Mouse (Mus musculus) adrenal gland, postnatal 25 days (tissue): ENCODE measurements around the gene Sap25. TPM values are rescaled to one million over a fixed set of nuclear protein-coding genes. Genes with fewer than 3 reads are reported as not detected.
A peak's percentile ranks its signal among the peaks of the same experiment; 100 is the strongest.
"Not testable (repeated sequence)": the region's sequence is repeated elsewhere in the genome, so short reads cannot be mapped to it uniquely, and the experiment has no call there.

ENCODE experiments used
- DNase-seq: peaks from one replicate; pipeline ENCODE4 v3.0.0; 2021; ENCODE audit warnings: mixed read lengths
- long read RNA-seq: library from polyadenylated mRNA; stranded (forward); transcript quantifications from one replicate; pipeline ENCODE4 v2.0.0, GENCODE M21; 2021
- total RNA-seq: library from RNA; stranded (reverse); gene quantifications from 2 replicates; pipeline ENCODE4 v1.2.3, GENCODE M21; 2021

Gene Sap25
- total RNA-seq, result 10.0 and 14.0 TPM in 2 replicates
- long read RNA-seq, partial matches to known transcripts, result 0 of 4 reads
- long read RNA-seq, other reads (novel, unspliced or antisense), result 0 of 4 reads

DNA sequence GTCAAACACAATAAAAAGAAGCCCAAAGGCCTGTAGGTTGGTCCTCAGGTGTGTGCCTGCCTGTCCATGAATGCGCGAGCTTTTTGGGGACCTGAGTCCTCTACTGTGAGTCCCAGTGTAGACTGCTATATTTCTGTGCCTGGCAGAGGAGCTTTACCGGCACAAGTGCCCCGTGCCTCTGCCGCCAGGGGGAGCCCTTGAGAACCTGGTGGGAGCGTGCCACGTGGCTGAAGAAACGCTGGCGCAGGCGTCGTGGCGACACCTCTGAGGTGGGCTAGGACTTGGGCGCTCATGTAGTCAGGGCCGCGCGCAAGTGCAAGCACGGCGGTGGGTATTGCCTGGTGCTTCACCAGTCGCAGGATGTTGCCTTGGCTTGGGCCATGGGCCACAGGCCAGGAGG, at the start of gene Sap25:
Gene Sap25, plus strand, starts transcription at position 281 of the 400 bp plus-strand sequence.
- peak; percentile 56 for DNase-seq

DNA sequence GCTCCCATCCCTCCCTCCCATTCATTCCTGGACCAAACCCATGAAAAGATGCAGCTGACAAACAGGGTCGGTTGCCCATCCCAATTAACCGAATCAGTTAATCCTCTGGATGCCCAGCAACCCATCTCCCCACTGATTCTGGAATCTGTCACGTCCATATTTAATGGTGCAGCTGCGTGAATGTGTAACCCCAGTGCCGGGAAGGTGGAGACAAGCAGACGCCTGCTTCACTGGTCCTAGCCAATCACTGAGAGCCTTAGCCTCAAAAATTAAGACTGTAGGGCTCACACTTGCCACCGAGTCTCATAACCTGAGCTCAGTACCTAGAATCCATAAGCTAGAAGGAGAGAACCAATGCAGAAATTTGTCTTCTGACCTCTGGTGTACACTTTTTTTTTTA, 45.2 kb upstream of the Sap25 start:
- no peak for DNase-seq

DNA sequence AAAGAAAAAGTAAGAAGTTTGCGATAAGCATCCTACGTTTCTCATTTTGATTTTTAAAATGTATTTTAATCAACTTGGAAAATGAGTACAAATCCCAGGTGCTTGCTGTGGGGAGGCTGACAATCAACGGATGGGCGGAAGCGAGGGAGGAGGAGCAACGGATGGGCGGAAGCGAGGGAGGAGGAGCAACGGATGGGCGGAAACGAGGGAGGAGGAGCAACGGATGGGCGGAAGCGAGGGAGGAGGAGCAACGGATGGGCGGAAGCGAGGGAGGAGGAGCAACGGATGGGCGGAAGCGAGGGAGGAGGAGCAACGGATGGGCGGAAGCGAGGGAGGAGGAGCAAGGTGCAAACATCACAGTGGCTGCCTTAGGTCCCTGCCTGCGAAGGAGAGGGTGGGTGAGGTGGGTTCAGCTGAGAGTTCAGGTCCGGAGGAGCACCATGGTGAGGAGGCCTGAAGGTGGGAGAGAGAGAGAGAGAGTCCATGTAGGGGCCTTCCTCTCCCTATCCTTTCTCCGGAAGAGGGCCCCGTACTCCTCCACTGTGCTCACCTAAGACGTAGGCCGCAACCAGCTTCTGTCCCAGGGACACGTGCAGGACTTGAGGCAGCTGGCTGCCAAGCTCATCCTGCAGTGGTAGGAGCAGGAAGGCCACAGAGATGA, 44.4 kb upstream of the Sap25 start:
- no peak for DNase-seq

DNA sequence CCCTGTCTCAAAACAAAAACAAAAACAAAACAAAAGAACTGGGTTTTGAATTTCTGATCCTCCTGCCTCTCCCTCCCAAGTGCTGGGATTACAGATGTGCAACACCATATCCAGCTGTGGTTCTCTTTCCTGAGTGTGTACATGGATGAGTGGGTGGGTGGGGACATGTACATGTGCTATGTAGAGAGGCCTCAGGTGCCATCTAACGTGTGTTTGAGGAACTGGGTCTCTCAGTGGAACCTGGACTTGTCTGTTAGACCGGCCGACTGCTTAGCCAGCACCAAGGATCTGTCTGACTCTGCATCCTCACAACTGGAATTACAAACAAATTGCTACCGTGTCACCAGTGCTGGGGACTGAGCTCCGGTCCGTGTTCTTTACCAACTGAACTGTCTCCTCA, 43.5 kb upstream of the Sap25 start:
- DNase-seq, result no peak

DNA sequence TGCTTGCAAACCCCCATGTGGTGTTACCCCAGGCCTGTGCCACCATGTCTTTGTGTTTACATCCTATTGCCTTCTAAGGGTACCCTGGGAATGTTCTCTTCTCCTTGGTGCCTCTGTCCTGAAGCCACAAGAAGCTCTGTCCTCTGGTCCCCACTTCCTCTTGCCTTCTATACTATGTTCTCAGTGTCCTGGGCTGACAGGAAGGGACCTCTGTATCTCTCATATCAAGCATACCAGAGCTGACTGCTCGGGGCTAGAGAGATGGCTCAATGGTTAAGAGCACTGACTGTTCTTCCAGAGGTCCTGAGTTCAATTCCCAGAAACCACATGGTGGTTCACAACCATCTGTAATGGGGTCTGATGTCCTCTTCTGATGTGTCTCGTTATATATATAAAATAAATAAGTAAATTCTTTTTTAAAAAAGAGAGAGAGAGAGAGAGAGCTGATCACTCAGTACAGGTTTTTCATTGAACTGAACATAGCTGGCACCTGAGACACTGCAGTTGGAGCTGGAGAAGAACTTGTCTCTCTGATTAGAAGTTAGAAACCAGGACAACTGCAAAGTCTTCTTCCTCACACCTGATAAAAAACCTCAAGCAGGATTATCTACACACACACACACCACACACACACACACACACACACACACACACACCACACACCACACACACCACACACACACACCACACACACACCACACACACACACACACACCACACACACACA, 42.9 kb upstream of the Sap25 start:
- DNase-seq, result no peak

DNA sequence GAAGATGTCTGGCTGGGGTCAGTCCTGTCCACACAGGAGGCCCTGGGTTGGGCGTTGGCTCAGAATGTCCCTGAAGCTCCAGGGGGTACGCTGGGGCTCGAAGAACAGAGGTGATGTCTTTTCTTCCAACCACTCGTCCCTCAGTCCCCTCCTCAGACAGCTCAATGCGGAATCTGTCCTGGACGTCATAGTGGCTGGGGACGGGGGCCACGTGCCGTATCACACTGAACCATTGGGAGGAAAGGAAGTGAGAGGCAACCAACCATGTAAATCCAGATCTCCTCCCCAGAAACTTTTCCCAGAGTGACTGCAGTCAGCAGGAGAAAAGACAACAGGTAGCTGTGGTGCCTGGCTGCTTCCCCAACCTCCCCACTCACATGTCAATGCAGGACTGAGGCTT, 41.5 kb upstream of the Sap25 start:
- DNase-seq, result no peak

DNA sequence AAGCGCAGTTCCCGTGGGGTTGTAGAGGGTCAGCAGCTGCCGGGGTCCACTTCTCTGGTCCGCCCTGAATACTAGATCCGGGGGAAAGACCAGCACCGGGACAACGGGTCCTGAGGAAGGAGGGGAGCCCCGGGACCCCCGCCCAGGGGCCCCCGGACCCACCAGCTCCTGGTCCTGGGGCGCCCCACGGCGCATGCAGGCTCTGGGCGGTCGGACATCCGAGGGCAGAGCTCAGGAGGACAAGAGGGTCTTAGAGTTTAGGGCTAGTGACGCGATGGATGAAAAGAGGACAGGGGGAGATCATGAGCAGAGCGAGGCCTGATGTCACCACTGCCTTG, 40.9 kb upstream of the Sap25 start:
- DNase-seq, result no peak

DNA sequence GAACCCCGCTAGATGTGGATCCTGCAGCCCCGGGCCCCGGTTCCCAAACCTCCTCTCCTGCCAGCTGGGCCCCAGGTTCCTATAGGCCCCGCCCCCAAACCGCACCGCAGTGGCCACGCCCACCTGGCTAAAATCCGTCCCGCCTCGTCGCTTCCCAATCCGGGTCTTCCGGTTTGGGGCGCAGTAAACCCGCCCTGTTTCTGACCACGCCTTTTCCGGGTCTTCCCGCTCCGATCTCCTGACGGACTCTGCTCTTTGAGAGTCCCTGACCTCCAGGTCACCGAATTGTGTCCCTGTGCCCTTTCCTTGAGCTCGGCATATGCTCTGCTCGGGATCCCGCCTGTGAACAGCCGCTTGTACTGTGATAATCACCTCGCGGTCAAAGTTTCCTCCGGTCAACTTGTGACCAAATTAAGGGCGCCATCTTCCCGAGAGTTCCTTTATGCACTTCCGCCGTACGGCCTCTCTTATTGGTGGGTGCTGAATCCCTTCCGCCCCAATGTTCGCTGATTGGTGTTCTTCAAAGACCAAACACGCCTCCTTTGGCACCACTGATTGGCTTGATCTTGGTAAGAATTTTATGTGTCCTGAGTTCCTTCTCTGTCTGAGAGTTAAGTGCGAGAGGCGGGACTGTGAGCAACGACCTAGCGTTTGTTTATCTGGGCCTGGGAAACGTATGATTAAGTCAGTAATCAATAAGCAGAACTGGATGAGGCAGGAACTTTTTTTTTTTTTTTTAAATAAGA, 40.3 kb upstream of the Sap25 start, which contains the start of gene Mospd3:
Gene Mospd3, minus strand, starts transcription at position 440 of the 746 bp plus-strand sequence.
- peak; percentile 96 for DNase-seq

DNA sequence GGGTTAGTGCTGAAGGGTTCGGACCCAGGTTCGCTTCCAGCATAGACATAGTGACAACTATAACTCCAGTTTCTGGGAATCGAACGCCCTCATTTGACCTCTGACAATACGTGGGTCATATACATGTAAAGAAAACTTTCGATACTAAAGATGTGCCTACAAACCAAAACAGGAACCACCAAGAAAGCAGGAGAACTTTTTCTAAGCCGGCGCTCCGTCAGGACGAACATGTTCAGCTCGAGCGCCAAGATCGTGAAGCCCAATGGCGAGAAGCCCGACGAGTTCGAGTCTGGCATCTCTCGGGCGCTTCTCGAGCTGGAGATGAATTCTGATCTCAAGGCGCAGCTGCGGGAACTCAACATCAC, 39.8 kb upstream of the Sap25 start:
- peak; percentile 23 for DNase-seq

DNA sequence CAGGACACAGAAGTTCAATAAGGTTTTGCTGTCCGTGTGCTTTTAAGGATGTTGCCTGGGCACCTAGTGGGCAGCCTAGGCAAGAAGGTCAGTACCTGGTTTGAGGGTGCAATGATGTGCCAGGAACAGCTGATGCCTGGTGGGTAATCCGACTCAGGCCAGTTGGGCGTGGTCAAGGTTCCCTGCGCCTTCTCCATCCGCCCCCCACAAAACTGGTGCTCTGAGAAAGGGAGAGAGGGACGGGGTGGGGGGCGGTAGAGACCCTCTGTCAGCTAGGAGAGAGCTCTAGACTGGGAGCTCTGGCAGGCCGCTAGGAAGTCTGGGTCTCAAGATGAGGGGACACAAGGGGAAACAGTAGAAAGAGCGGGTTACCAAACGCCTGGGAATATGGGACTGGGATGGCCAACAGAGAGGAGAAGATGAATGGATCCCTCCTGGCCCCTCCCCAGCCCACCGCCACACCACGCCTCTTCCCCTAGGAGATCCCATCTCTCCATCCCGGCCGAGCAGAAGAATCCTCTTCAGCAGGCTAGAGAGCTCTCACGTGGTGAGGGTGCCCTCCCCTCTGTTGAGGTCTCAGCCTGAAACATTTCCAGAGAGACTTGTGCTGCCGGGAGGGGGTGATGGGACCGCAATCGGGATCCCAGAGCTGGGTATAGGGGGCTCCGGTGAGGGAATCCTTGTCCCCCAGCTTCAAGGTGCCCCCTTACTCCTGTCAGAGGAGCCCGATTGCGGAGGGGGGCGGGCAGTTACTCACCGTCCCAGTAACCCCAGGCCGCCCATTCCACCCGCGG, 33.1 kb upstream of the Sap25 start:
- no peak for DNase-seq

DNA sequence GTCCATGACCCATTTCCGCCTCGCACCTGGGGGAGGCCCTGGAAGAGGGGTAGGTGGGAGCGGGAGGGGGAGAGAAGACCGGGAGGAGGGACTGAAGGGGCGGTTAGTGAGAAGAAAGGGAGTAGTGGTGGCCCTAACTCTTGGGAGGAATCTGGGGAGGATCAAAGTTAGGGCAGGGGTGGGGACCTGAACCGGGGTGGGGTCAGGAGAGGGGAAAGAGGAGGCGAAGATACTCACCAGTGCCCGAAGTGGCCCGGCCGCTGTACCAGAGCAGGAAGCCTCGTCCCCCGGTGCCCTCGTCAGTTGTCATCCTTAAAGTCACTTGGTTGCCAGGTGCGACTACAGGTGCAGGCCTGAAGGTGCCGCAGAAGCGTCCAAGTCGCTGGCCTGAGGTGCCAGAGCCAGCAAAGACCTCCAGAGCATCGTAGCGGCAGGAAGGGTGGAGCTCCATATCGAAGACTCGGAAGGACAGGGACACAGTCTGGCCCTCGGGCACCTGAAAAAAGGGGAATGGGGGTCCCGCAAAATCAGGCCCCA, 32.4 kb upstream of the Sap25 start:
- no peak for DNase-seq

DNA sequence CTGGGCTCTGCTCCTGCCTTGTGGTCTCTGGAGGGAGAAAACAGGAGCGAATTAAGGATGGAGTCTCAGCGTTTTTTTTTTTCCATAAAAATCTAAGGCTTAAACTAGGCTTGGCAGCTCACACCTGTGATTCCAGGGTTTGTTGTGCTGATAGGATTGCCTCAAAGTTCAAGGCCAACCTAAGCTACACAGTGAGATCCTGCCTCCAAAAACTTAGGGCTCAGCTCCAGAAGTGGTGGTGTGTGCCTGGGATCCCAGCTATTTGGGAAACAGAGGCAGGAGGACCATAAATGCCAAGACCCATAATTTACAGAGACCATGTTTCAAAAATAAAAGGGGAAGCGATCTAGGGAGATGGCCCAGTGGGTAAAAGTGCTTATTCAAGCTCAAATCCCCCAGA, 31.8 kb upstream of the Sap25 start:
- DNase-seq, result no peak

DNA sequence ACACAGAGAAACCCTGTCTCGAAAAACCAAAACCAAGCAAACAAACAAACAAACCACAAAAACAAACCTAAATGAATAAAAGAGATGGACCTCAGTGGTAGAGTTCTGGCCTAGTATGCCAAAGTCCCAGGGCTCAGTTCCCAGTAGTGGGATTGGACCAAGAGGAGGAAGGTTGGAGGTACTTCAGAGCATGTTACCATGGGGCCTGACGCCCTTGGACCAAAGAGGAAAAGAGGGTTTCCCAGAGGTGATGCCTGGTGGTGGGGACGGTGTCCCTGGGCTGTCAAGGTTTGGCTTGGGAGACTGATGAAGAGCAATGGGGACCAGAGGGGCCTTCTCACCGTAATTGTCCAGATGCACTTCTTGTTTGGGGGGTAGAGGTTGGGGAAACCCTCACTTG, 31.1 kb upstream of the Sap25 start:
- DNase-seq, result no peak

DNA sequence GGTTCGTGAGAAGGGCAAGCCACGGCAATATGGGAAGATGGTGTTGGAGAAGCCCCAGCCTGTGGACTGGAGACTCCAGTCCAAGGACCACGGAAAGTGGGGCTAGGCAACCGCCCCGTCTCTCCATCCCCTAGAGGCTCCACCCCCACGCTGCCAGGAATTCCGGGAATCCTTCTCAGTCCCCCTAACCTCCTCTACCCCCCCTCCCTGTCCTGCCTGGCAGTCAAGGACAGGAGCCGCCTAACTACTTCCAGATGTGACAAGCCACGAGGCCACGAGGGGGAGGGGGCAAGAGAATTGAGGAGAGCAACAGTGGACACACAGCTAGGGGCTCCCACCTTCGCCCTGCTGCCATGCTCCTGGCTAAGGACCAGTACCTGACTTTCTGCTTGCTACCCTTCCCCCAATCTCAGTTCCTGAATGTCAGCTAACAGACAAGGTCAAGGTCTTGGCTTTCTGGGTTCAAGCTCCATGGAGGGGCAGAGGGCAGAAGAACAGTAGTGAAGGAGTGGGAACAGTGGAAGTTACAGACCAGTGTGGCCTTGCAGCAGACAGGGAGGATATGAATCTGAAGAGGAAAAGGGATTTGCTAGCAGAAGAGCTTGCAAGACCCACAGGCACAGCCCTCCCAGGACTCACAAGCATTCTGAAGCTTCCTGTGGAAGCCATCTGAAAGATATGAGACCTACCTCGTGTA, 30.4 kb upstream of the Sap25 start:
- peak; percentile 82 for DNase-seq

DNA sequence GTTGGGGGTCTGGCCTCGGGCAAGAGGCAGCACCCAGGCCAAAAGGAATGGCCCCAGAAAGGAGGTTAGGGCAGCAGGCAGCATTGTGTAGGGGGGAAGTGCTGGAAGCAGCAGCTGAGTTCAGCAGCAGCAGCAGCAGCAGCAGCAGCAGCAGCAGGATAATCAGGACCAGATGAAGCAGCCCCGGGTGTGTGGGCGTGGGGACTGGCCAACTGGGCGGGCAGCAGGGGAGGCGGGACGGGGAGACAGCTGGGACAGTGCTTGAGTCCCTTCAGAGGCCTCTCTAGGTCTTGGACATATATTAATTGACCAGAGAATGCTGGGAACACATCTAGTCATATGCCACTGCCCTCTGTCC, 29.9 kb upstream of the Sap25 start:
- peak; percentile 77 for DNase-seq

DNA sequence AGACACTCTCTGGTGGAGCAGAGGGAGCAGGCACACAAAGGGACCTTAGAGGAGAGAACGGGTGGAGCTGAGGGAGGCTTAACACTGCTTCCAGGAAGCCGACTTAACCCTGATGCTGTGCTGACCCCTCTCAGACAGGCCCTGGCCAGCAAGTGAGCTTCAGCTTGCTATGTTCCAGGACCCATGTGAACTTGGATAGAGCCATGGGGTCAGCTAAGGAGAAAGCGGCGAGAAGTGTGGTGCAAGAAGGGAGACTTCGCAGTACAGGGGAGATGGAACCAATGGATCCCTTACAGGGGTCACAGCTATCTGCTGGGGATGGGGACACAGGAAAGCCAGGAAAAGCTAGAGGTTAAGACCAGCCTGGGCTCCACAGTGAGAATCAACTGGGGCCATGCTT, 28.1 kb upstream of the Sap25 start:
- no peak for DNase-seq

DNA sequence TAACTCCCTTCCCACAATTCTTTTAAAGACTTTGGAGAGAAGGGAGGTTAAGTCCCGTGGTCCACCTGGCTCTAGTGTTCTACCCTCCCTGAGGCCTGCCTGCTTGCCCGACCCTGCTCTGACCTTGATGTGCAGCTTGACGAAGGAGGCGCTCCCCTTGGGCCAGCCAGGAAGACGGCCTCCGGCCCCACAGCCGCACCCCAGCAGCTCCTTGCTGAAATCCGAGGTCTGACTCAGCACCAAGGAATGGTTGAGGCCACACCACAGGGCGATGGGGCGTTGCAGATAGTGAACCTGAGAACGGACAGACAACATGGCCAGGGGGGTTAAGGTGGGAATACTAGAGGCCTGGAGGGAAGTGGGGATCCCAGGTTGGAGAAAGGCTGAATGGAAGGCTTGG, 27.6 kb upstream of the Sap25 start, which contains the start of gene Pcolce:
Gene Pcolce, minus strand, starts transcription at position 235 of the 400 bp plus-strand sequence.
- peak; percentile 68 for DNase-seq

DNA sequence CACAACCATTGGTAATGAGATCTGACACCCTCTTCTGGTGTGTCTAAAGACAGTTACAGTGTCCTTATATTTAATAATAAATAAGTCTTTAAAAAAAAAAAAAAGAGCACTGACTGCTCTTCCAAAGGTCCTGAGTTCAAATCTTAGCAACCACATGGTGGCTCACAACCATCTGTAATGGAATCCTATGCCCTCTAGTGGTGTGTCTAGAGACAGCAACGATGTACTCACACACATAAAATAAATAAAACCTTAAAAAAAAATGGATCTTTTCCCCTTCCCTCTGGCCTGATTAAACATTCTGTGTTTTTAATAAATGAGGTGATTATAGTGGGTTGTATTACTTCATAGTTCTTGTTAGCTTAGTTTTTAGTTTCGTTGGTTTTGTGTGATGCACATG, 26.2 kb upstream of the Sap25 start:
- not testable (repeated sequence) for DNase-seq

DNA sequence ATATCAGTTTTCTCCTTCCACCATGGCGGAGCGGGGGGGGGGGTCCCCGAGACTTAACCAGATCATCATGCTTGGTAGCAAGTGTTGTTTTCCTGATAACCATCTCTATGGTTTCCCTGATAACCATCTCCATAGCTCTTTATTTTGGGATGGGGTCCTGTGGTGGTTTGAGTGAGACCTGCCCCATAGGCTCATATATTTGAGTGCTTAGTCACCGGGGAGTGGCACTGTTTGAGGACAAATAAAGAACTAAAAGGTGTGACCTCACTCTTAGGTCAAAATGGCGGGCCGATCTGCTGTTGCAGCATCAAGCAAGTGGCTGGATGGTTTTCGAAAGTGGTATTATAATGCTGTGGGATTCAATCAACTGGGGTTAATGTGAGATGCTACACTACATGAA, 25.8 kb upstream of the Sap25 start:
- no peak for DNase-seq

DNA sequence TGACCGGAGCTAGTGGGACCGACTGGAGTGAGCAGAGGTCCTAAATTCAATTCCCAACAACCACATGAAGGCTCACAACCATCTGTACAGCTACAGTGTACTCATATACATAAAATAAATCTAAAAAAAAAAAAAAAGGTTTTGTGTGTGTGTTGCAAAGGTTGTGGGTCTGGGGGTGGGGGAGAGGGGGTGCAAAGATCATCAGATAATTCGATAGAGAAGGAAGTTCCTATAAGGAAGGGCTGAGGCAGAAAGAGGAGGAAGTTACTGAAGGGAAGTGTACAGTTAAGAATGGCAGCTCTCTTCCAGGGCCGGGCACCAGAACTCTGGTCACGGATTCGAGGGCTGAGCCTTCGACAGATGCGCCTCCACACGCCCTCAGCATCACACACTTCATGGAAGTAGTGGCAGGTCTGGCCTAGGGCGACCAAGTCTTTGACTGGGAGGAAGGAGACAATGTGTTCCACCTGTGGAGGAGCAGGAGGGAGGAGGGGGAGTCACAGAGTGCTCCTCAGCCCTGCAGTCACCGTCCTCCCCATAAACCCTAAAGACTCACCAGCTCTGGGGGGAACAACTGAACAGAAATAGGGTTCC, 17.1 kb upstream of the Sap25 start:
- DNase-seq, result no peak

DNA sequence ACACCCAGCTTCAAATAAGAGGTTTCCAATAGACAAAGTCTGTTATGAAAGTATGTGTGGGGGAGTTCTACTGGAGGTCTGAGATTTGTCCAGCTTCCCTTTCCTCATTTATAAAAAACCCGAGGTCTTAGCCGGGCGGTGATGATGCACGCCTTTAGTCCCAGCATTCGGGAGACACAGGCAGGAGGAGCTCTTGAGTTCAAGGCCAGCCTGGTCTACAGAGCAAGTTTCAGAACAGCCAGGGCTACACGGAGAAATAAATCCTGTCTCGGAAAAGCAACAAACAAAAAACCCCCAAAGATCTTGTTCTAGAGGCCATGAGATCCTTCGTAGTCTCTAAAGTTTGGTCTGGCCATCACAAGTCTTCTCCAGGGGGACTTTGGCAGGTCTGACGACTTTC, 13.1 kb upstream of the Sap25 start:
- DNase-seq, result no peak
